Mouse (Mus musculus): ENCODE results near the gene Gemin4. TPM values are rescaled to one million over a fixed set of nuclear protein-coding genes. Genes with fewer than 3 reads are reported as not detected.
A peak's percentile ranks its signal among the peaks of the same experiment; 100 is the strongest.
"Not testable (repeated sequence)": the region's sequence is repeated elsewhere in the genome, so short reads cannot be mapped to it uniquely, and the experiment has no call there.

Gemin4 gene
- polyA plus RNA-seq, 1 experiment, result 9.9 TPM

DNA sequence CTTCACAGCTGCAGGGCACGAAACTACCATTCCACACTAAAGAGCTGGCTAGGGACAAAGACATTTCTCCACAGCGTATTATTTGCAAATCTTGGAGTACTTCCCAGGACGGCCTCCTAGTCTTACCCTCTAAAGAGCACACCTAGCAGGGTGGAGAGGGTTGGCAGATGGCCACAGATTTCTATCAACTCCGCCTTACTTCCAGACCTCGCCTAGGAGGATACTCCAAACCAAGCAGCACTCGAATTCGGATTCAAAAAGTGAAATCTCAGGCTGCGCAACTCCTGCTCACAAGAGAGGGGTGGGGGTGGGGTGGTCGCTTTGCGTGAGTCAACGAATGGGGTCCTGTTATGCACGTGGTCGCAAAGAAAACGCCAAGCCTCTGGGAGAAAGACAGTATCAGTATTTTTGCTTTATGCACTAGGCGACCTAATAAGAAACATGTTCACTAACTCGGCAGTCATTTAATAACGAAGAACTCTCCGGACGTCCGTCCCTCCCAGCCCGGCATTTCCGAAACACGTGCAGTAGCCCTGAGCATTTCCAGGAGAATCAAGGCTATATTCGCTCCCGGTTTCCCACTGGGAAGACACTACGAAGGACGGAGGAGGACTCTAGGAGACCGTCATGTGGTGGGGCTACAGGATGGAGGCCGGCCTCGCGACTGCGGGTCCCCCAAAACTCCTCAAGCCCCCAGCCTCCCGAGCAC, 629 bp downstream of the Gemin4 start:
- DNase-seq (ENCODE audit: low spot score), result no peak

GRCm38 (mm10) chr11:76216049-76216540, 1.4 kb downstream of the Gemin4 start:
- no peak for DNase-seq (ENCODE audit: low spot score)

DNA sequence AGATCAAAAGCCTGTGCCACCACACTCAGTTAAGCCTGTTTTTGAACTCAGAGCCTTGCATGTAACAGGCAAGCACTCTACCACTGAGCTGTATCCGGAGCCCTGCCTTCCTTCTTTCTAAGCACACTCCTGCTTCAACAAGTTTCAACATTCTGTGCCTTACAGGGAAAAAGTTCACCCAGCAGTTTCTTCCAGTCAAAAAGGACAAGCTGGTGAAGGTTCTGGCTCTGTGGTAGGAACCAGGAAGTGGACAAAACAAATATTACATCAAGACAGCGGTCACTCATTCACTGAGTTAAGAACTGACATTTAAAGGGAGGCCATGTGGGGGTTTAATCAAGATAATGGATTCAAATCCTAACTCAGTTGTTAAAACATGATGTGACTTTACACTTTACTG, 2.5 kb downstream of the Gemin4 start:
- no peak for DNase-seq (ENCODE audit: low spot score)

DNA sequence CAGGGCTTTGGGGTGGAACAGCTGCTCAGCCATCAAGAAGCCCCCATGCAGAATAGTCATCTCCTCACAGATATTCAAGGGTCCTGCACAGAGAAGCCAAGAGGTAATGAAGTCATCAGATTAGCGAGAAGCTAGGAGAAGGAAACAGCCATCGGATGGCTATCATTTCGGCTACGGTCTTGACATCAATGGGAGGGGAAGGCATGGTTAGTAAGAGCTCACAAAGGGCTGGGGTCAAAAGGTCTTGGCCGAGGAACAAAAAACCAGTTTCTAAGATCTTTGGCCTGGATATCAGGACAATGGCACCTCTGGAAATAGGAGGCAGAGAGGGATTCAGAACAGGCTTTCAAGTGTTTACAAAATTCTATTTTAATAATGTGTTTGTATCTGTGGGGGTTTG, 3.6 kb downstream of the Gemin4 start:
- DNase-seq (ENCODE audit: low spot score), result no peak

GRCm38 (mm10) chr11:76211595-76211994, 5.9 kb downstream of the Gemin4 start:
- DNase-seq (ENCODE audit: low spot score), result not testable (repeated sequence)

- no peak for DNase-seq (ENCODE audit: low spot score)
Observed at GRCm38 (mm10) chr11:76210228-76210985, 7.1 kb downstream of the Gemin4 start.

DNA sequence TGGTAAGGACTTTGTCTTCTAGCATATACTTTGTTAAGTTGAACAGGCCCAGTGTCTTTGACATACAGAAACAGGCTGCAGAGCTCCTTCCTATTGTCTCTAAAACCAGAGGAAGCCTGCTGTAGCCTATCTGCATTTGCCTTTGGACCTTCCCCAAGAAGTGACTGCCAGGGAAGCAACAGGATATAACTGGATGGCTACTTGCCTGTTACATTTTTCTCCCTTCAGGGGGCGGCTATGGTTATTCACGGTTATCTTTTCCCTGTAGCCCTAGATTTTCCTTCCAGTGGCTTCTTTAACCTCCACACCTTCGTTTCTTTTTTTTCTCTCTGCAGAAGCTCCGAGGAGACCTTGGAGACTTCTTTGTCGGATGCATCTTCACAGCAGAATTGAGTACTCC, 10.7 kb downstream of the Gemin4 start:
- no peak for DNase-seq (ENCODE audit: low spot score)

DNA sequence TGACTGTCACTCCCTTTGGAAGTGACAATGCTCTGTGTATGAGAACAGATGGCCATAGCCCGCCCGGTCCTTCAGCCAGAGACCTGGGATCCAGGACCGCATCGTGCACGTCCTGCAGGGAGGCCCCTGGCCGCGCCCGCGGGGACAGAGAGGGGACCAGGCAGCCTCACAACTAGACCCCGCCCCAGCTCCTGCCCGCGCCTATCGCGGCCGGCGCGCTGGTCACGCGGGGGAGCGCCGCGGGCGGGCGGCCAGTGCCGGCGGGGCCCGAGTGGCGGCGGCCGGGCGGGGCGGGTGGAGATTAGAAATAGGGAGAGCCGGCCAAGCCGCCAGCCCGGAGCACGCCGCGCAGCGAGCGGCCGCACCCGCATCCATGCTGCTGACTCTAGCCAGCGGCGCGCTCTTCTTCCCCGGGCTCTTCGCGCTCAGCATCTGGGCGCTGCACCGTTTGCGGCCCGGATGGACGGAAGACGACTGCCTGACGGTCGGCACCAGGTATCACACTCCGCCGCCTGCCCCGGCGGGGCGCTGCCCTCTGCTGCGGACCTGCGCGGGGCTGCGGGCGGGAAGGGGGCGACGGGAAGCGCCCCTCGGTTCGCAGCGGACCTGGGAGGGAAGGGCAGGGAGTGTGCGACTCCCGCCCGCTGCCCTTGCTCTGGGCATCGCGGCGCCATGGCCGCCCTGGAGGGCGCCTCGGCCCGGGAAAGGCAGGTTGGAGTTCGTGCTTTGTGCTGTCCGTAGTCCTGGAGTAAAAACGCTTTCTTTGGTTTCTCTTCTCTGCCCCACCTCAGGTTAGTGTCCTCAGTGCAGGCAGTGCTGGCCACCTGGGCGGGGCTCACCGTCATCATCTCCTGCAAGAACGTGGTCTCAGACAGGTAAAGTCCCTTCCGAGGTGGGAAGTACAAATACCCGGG, 15.4 kb downstream of the Gemin4 start:
- peak; percentile 82 for DNase-seq (ENCODE audit: low spot score)

DNA sequence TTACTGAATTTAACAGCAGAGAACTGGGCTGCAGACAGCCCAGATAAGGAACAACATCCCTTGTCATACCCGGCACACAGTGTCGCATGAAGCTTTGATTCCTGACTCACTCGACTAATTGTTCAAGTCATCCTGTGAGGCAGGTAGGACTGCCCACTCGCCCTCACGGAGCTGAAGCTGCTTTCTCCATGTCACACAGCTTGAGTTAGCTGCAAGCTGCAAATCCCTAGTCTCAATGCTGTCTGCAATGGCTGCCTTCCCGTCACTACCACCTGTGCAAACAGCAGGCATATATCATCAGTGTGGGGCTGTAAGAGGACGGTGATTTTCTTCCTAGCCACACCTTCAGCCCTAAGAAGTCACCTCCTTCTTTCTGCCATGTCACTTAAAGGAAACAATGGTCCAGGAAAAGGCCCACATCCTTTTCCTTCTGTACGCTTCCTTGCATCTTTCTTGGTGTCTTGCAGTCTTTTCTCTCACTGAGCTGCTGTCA, 20.4 kb downstream of the Gemin4 start:
- no peak for DNase-seq (ENCODE audit: low spot score)

DNA sequence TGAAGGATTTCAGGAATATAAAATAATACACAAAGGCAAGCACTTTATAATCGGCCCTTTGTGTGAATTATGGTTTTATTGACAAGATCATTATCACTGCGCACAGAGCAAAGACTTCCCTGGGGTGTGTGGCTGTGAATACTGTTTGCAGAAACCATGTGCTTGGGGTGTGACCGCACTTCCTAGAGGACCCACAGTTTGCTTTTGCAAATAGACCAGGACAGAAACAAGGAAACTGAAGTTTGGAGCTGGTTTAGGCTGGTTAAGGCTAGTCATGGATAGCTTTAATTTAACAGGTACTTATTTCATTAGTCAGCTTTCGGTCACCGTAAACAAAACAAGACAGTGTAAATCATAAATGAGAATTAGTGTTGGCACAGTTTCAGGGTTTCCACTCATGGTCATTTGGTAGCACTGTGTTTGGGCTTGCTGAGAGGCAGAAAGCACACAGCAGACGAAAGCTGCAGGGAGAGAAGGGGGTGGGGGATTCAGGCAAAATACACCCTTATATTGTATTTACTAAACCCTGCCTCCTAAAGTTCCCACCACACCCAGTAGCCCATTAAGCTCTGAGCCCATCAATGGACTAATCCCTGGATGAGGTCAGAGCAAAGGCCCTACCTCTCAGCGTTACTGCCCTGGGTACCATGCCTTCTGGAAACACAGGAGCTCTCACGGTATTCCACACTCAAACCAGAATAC, 21.0 kb downstream of the Gemin4 start:
- DNase-seq (ENCODE audit: low spot score), result no peak

GRCm38 (mm10) chr11:76186908-76187307, 30.6 kb downstream of the Gemin4 start:
- DNase-seq (ENCODE audit: low spot score), result no peak

DNA sequence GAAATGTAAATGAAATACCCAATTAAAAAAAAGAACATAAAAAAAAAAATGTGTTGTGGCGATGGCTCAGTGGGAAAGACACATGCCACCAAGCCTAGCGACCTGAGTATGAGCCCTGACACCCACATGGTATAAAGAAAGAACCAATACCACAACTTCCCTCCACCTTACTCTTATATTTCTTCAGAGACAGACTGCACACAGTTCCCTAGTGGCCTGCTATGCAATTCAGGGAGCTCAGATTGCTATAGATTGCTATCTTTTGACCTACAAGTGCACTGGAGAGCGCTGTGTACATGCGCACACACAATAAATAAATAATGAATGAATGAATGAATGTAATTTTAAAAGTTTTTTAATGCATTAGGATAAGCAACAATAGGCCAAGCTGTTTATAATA, 33.7 kb downstream of the Gemin4 start:
- DNase-seq (ENCODE audit: low spot score), result no peak

DNA sequence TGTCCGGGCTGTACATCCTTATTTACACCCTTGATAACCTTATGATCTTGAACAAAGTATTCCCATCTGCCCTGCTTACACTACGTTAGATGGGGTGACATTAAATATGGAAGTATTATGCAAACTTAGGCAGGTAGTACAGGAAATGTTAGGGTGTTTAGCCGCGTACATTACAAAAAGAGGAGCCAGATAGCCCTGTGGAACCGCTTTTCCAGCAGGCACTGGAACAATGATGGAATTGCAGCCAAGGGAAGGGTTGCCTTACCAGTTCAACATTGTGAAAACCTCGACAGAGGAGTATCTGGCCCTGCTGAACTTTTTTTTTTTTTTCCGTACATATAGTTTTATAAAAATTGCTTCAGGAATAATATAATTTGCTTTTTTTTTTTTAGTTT, 37.3 kb downstream of the Gemin4 start:
- DNase-seq (ENCODE audit: low spot score), result no peak

GRCm38 (mm10) chr11:76179495-76180145, 37.8 kb downstream of the Gemin4 start, which contains the start of the genes Vps53 and Fam57a:
Vps53 (minus strand) TSS chr11:76179647.
Fam57a (plus strand) TSS chr11:76179671.
- peak; percentile 80 for DNase-seq (ENCODE audit: low spot score)

DNA sequence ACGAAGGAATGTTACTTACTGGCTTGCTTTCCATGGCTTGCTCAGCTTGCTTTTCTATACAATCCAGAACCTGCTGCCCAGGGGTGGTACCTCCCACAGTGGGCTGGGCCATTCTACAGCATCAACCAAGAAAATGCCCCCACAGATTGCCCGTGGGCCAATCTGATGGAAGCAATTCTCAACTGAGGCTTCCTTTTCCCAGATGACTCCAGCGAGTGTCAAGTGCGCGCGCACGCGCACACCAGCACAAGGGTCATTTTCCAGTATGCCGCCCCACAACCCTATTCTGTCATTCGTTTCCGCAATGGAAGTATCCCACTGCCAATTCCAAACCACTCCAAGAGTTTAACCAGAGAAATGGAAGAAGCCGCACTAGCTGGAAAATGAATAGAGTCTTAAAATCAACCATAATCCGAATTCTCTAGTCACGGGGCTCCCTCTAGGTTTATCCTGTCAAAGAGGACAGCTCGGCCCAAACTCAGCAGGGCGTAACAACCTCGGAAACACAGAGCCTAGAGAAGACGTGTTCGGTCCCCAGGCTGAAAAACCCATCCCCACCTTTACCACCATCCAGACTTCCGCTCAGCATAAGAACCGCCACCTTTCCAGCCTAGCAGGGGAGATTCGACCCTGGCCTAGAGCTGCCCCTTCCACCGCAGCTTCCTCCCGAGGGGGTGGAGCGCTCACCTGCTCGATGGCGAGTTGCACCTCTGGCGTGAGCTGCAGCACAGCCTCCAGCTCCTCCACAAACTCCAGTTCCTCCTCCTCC, 38.6 kb downstream of the Gemin4 start:
- DNase-seq (ENCODE audit: low spot score), result no peak

DNA sequence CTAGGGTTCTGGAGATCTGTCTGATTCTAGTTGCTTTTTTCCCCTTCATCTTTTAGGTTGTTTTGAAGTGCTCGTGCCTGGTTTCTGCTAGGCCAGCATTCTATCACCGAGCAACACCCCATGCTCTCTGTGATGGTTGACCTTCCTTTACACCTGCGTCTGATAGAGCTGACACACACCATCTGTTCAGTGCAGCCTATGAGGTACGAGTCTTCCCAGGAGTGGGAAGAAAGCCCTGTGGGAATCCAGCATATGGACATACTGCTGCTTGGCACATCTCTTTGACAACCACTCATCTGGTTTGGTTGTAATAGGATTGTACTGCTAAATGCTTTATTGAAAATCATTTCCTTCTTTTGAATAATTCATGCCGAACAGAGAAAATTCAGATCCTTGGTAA, 47.3 kb downstream of the Gemin4 start:
- no peak for DNase-seq (ENCODE audit: low spot score)

- DNase-seq (ENCODE audit: low spot score), result no peak
Observed at GRCm38 (mm10) chr11:76168976-76169375, 48.5 kb downstream of the Gemin4 start.

- no peak for DNase-seq (ENCODE audit: low spot score)
Observed at GRCm38 (mm10) chr11:76167079-76167765, 50.2 kb downstream of the Gemin4 start.

GRCm38 (mm10) chr11:76166657-76167056, 50.8 kb downstream of the Gemin4 start:
- DNase-seq (ENCODE audit: low spot score), result no peak
